Mouse (Mus musculus) left cerebral cortex, adult 2 months (tissue): ENCODE measurements around the gene Ddrgk1. TPM values are rescaled to one million over a fixed set of nuclear protein-coding genes. Genes with fewer than 3 reads are reported as not detected.
"Not testable (repeated sequence)": the region's sequence is repeated elsewhere in the genome, so short reads cannot be mapped to it uniquely, and the experiment has no call there.

ENCODE experiments used
- DNase-seq, 2 experiments: peaks; one replicate each; pipeline ENCODE4 v3.0.0; 2021 to 2022; ENCODE audit warnings: low spot score in 2 of 2, mixed read lengths in 1 of 2; ENCODE audit errors: extremely low spot score in 1 of 2
- H3K27ac ChIP-seq: fragments of 200-600 bp; 2 replicates; pipeline ENCODE4 v1.8.1; 2022
- H3K4me3 ChIP-seq: fragments of 200-600 bp; 2 replicates; pipeline ENCODE4 v1.8.1; 2022
- CTCF ChIP-seq: fragments of 200-600 bp; IDR thresholded peaks from 2 replicates; pipeline ENCODE4 v1.8.1; 2022; ENCODE audit warnings: antibody characterized with exemption, mild to moderate bottlenecking, moderate library complexity
- intact Hi-C: fragments of 180-260 bp; cut with DNase I; formaldehyde crosslinking; loops from one replicate; pipeline ENCODE4 v1.15.1; 2025
- total RNA-seq, 2 experiments: library from RNA; stranded (reverse); gene quantifications; 2 replicates each; pipeline ENCODE4 v1.2.3; 2021

Gene Ddrgk1
- total RNA-seq, 2 experiments from 2014 or later: 96.3 to 106 TPM

DNA sequence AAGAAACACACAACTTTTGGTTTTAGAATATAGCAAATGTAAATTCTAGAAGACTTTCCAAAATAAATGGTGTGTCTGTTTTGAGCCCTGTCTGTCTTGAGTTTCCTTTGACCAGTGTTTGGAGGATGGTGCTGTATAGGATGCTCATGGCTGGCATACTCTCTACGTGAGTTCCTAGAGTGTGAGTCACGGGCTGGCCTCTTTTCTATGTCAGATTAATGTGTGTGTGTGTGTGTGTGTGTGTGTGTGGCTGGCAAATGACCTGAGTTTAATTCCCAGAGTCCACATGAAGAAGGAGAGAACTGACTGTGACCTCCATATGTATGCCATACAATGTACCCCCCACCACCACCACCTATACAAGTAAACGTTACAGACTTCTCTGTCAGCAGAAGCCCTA, 17.1 kb upstream of the Ddrgk1 start:
- H3K27ac ChIP-seq: no peak overlapping the region
- intact Hi-C loops: no loop called here
- no peak for TF ChIP-seq CTCF
- DNase-seq: no peak
- H3K4me3 ChIP-seq: no peak overlapping the region

GRCm38 (mm10) chr2:130679899-130680298, 15.4 kb upstream of the Ddrgk1 start:
- DNase-seq: no peak
- intact Hi-C loops: no loop called here
- TF ChIP-seq CTCF: no peak

DNA sequence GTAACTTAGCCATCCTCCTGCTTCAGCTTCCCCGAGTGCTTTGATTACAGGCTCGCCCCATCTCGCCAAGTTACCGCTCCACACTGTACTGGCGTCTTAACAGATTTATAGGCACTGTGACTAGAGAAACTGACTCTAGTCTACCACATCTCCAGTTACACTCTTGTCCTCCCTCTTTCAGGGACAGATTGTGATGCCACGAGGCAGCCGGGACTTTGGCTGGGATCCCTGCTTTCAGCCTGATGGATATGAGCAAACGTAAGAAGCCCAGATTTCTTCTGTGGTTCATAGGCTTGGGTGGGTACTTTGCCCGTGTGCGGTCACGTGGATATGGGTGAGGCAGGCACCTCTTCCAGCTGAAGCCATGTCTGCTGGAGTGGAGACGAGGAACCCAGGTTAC, 14.7 kb upstream of the Ddrgk1 start:
- DNase-seq: no peak
- TF ChIP-seq CTCF: no peak
- intact Hi-C loops: no loop called here
- H3K27ac ChIP-seq: no peak overlapping the region
- H3K4me3 ChIP-seq: no peak overlapping the region

More at GRCm38 (mm10) chr2:130679899-130680298, 15.4 kb upstream of the Ddrgk1 start:
- no peak overlapping the region for H3K4me3 ChIP-seq
- no peak overlapping the region for H3K27ac ChIP-seq

DNA sequence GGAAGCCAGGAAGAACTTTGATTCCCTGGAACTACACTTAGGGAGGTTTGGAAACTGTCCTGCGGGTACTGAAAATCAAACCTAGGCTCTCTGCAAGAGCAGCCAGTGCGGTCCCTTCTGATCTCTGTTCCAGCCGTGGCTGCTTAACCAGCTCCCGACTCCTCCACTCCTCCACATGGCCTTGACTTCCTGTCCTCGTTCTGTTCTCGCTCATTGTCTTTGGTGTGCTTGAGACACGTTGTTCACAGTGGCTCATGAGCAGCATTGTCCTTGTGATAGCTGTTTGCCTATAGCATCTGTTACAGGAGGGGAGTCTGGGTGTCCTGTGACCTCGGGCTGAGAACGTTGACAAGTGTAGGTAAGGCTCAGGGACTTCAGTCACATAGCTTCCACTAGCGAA, 12.8 kb upstream of the Ddrgk1 start:
- Histone ChIP-seq H3K27ac (no peak overlapping the region), H3K4me3 (no peak overlapping the region)
- DNase-seq: no peak
- intact Hi-C loops: no loop called here
- TF ChIP-seq CTCF: no peak

- intact Hi-C loops: no loop called here
- DNase-seq: peak; percentile 85
- Histone ChIP-seq H3K27ac (peak within 1 kb of the TSS; percentile 91), H3K4me3 (peak within 1 kb of the TSS; percentile 64)
- peak; percentile 62 for TF ChIP-seq CTCF
Observed at GRCm38 (mm10) chr2:130667559-130667958, 3.1 kb upstream of the Ddrgk1 start, which contains the start of gene Itpa. Itpa (plus strand) TSS chr2:130667610.

DNA sequence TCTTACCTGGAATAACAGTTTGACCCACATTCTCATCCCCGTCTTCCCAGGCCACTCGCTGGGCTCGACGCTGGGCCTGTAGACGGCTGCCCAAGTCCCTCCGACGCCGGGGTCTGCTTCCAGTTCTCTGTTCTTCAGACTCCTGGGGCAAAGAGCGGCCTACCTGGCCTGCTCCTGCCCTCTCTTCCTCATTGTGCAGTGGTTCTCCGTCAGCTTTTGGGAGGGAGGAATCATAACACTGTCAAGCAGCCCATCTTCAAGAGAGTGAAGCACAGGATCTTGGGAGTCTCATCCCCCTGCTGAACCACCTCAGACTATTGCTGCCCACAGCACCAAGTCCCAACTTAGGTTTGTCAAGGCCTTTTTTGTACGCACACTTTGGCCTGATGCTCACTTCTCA, 1.1 kb downstream of the Ddrgk1 start:
- Histone ChIP-seq H3K4me3 (peak overlapping the region; percentile 53), H3K27ac (peak overlapping the region; percentile 100)
- intact Hi-C loops: no loop called here
- no peak for DNase-seq
- TF ChIP-seq CTCF: no peak

- intact Hi-C loops: no loop called here
- no peak overlapping the region for H3K4me3 ChIP-seq
- TF ChIP-seq CTCF: no peak
- DNase-seq: peak in 1 of 2 experiments; percentile 35
- peak overlapping the region; percentile 99 for H3K27ac ChIP-seq
Observed at GRCm38 (mm10) chr2:130658530-130658929, 5.9 kb downstream of the Ddrgk1 start.

GRCm38 (mm10) chr2:130657541-130657940, 6.9 kb downstream of the Ddrgk1 start:
- no peak for TF ChIP-seq CTCF
- peak; percentile 85 to 88 for DNase-seq
- intact Hi-C loops: loop anchor here (1.0 kb wide), 1 partner anchor 81 kb away; no protein-coding TSS in a partner anchor
- Histone ChIP-seq H3K27ac (peak overlapping the region; percentile 99), H3K4me3 (no peak overlapping the region)

GRCm38 (mm10) chr2:130656536-130656935, 7.9 kb downstream of the Ddrgk1 start:
- intact Hi-C loops: no loop called here
- Histone ChIP-seq H3K27ac (peak overlapping the region; percentile 99), H3K4me3 (no peak overlapping the region)
- DNase-seq: peak in 1 of 2 experiments; percentile 66
- TF ChIP-seq CTCF: no peak

- no peak for DNase-seq
- TF ChIP-seq CTCF: no peak
- Histone ChIP-seq H3K27ac (peak overlapping the region; percentile 99), H3K4me3 (no peak overlapping the region)
- intact Hi-C loops: no loop called here
Observed at GRCm38 (mm10) chr2:130655660-130656339, 8.7 kb downstream of the Ddrgk1 start.

DNA sequence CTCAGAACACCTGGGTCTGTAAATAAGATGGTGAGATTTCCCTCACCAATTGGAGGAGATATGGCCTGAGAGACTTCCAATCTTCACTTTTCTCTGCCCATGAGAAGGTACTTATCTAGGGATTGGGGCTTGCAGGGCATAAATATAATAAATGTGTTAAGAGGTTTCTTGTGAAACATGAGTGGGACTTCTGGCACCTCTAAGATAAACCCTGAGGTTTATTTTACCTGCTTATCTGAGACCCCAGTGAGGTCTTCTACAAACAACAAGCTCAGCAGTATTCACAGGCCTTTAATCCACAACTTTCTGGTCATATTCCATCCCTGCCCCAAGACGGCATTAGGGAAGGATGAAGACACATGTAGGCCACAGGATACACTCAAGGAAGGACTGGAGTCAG, 10.7 kb downstream of the Ddrgk1 start:
- DNase-seq: no peak
- Histone ChIP-seq H3K4me3 (no peak overlapping the region), H3K27ac (peak overlapping the region; percentile 82)
- no peak for TF ChIP-seq CTCF
- intact Hi-C loops: no loop called here

GRCm38 (mm10) chr2:130653303-130653702, 11.2 kb downstream of the Ddrgk1 start:
- intact Hi-C loops: no loop called here
- Histone ChIP-seq H3K4me3 (no peak overlapping the region), H3K27ac (peak overlapping the region; percentile 82)
- peak in 1 of 2 experiments; percentile 28 for DNase-seq
- no peak; the same call in 1 of the 2 replicates for TF ChIP-seq CTCF

DNA sequence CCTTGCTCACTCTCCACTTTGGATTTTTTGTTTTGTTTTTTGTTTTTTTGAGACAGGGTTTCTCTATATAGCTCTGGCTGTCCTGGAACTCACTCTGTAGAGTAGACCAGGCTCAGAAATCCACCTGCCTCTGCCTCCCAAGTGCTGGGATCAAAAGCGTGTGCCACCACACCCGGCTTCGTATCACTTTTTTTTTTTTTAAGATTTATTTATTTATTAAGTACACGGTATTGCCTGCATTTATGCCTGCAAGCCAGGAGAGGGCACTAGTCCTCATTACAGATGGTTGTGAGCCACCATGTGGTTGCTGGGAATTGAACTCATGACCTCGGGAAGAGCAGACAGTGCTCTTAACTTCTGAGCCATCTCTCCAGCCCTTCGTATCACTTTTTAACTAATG, 15.4 kb downstream of the Ddrgk1 start:
- intact Hi-C loops, DNase-seq, H3K27ac ChIP-seq, H3K4me3 ChIP-seq: not testable (repeated sequence)
